In the genomic region with DNA sequence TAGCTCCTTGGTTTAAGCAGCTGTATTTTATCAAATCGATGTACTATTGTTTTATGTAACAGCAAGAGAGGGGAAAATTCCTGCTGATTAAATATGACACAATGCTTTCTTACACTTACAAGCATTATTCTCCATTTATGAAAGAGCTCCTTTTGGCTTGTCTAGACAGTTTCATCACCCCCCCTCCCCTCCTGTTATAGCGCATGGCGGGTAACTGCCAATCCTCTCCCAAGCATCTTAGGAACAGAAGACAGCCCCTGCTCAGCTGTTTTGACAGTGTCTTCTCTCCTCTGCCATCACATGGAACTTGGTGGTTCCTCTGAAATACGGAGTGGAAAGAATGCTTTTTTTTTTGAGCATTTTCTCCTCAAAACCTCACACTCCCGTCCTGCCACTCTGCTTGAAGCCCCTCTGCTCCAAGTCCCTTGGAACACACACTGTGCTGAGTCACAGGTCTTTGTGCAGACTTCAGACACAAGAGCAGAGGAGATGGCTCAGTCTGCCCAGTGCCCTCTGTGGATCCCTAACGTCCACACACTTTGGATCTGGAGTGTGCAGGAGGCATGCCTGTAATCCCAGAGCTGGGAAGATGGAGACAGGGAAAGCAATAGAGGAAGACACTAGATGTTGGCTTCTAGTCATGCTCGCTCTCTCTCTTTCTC, we compare ENCODE assay signal across 16 mouse cellular contexts. TPM values are rescaled to one million over a fixed set of nuclear protein-coding genes. Genes with fewer than 3 reads are reported as not detected.
DNase-seq lines count a peak whose midpoint lies in the region; ATAC-seq and TF ChIP-seq lines count a peak whose summit lies in the region.
"Had no signal": no experiment of that assay in that cellular context is flagged by ENCODE, and none has a peak within 500 bp of the region (broad histone marks: within the 10 kb centered on the region; RNA-seq: fewer than 3 reads in every experiment).

No protein-coding gene starts in this region.

- H3K27ac ChIP-seq in hindbrain, embryonic 10.5 days, result peak overlapping the region; percentile 72
- no peak overlapping the region for H3K27ac ChIP-seq in hindbrain, embryonic 14.5 days
- H3K27ac ChIP-seq in forebrain, embryonic 15.5 days (replicated peaks), result peak overlapping the region; percentile 93
- H3K27ac ChIP-seq in midbrain, embryonic 12.5 days (replicated peaks), result peak overlapping the region; percentile 60; the same call in 1 of the 2 replicates
- H3K27ac ChIP-seq: hindbrain, embryonic 15.5 days; liver, embryonic 14.5 days; macrophage had no signal

- H3K9me3 ChIP-seq in hindbrain, embryonic 10.5 days, result 0 out of 2 replicates have a peak, but pooled peaks cover 3% of the 10 kb centered on the region
- H3K9me3 ChIP-seq in hindbrain, embryonic 14.5 days (ENCODE audit: control insufficient read depth, low read length), result 0 out of 2 replicates have a peak, but pooled peaks cover 4% of the 10 kb centered on the region
- no peaks in the 10 kb centered on the region for H3K9me3 ChIP-seq in forebrain, embryonic 15.5 days
- H3K9me3 ChIP-seq in midbrain, embryonic 12.5 days, result no peaks in the 10 kb centered on the region
- H3K9me3 ChIP-seq: hindbrain, embryonic 15.5 days had no signal

- TF ChIP-seq POLR2A in brain, embryonic 14.5 days (IDR thresholded peaks at IDR 0.05; ENCODE audit: borderline replicate concordance, extremely low read depth, insufficient read depth, insufficient read length, poor library complexity, severe bottlenecking), result no peak

- DNase-seq in hindbrain, embryonic 10.5 days (ENCODE audit: low spot score), result no peak
- no peak for DNase-seq in hindbrain, embryonic 14.5 days (ENCODE audit: low spot score)
- peak; percentile 91 for DNase-seq in brain, embryonic 14.5 days (ENCODE audit: low read depth)
- DNase-seq in gastrocnemius, postnatal 10 days, result no peak
- no peak for DNase-seq in adrenal gland, postnatal 4 days (ENCODE audit: low spot score in 2 of 2)
- DNase-seq: kidney, adult 8-10 months; left cerebral cortex, postnatal 4 days; spleen, adult 18-20 months had no signal

- peaks cover 9% of the 10 kb centered on the region; the same call in 1 of the 2 replicates for H3K27me3 ChIP-seq in hindbrain, embryonic 10.5 days (ENCODE audit: insufficient read depth, poor library complexity, severe bottlenecking)
- no peaks in the 10 kb centered on the region for H3K27me3 ChIP-seq in hindbrain, embryonic 14.5 days (ENCODE audit: control insufficient read depth, insufficient read depth, low read length)
- no peaks in the 10 kb centered on the region for H3K27me3 ChIP-seq in forebrain, embryonic 15.5 days
- peaks cover 19% of the 10 kb centered on the region for H3K27me3 ChIP-seq in midbrain, embryonic 12.5 days
- H3K27me3 ChIP-seq: hindbrain, embryonic 15.5 days had no signal

- no peaks in the 10 kb centered on the region; the same call in 1 of the 2 replicates for H3K36me3 ChIP-seq in hindbrain, embryonic 10.5 days
- no peaks in the 10 kb centered on the region for H3K36me3 ChIP-seq in hindbrain, embryonic 14.5 days (replicated peaks; ENCODE audit: control insufficient read depth, insufficient read depth)
- H3K36me3 ChIP-seq in forebrain, embryonic 15.5 days, result peaks cover 3% of the 10 kb centered on the region; the same call in 1 of the 2 replicates
- H3K36me3 ChIP-seq in midbrain, embryonic 12.5 days, result no peaks in the 10 kb centered on the region
- H3K36me3 ChIP-seq: hindbrain, embryonic 15.5 days had no signal

- H3K4me2 ChIP-seq in hindbrain, embryonic 14.5 days (replicated peaks), result no peak overlapping the region
- H3K4me2 ChIP-seq in forebrain, embryonic 15.5 days (replicated peaks), result peak overlapping the region; percentile 20
- H3K4me2 ChIP-seq in midbrain, embryonic 12.5 days (replicated peaks), result no peak overlapping the region
- H3K4me2 ChIP-seq: heart, embryonic 11.5 days; hindbrain, embryonic 15.5 days had no signal

- 64% methylated on average over 7 of the region's 7 CpGs for WGBS in hindbrain, embryonic 10.5 days
- 39% methylated on average over 7 of the region's 7 CpGs for WGBS in hindbrain, embryonic 14.5 days
- WGBS in forebrain, embryonic 15.5 days, result 22% methylated on average over 7 of the region's 7 CpGs
- 62% methylated on average over 7 of the region's 7 CpGs for WGBS in midbrain, embryonic 12.5 days

- H3K4me3 ChIP-seq in hindbrain, embryonic 10.5 days, result no peak overlapping the region
- no peak overlapping the region for H3K4me3 ChIP-seq in hindbrain, embryonic 14.5 days (replicated peaks; ENCODE audit: low read length)
- no peak overlapping the region for H3K4me3 ChIP-seq in forebrain, embryonic 15.5 days
- H3K4me3 ChIP-seq in midbrain, embryonic 12.5 days, result no peak overlapping the region
- H3K4me3 ChIP-seq: hindbrain, embryonic 15.5 days; myocyte had no signal

- peaks cover 40% of the 10 kb centered on the region for H3K4me1 ChIP-seq in hindbrain, embryonic 10.5 days (replicated peaks)
- peaks cover 17% of the 10 kb centered on the region for H3K4me1 ChIP-seq in hindbrain, embryonic 14.5 days (replicated peaks; ENCODE audit: control insufficient read depth, insufficient read depth, low read length)
- H3K4me1 ChIP-seq in forebrain, embryonic 15.5 days, result peaks cover 38% of the 10 kb centered on the region
- peaks cover 32% of the 10 kb centered on the region for H3K4me1 ChIP-seq in midbrain, embryonic 12.5 days

- ATAC-seq in hindbrain, embryonic 14.5 days (ENCODE audit: low FRiP score), result no peak
- ATAC-seq in forebrain, embryonic 15.5 days (replicated peaks), result peak; percentile 72
- ATAC-seq in midbrain, embryonic 12.5 days (ENCODE audit: low FRiP score, low read depth), result no peak; the same call in none of the 2 replicates
- ATAC-seq: activated CD4-positive, CD25-positive, alpha-beta regulatory T cell, adult 4 months had no signal

- TF ChIP-seq CTCF in brain, embryonic 14.5 days (IDR thresholded peaks at IDR 0.05; ENCODE audit: borderline replicate concordance, extremely low read depth, insufficient read depth, insufficient read length), result no peak

- no peak overlapping the region for H3K9ac ChIP-seq in hindbrain, embryonic 14.5 days
- H3K9ac ChIP-seq in forebrain, embryonic 15.5 days (replicated peaks), result no peak overlapping the region
- no peak overlapping the region for H3K9ac ChIP-seq in midbrain, embryonic 12.5 days (replicated peaks)
- H3K9ac ChIP-seq: hindbrain, embryonic 15.5 days; liver, embryonic 14.5 days had no signal

RNA-seq across cellular contexts. Expression of a gene that starts 43.7 kb away (rescaled TPM):
- 0.90 and 2.5 TPM in 2 replicates for polyA plus RNA-seq in hindbrain, embryonic 10.5 days (2016; fragmentation: Nextera tagmentation; extraction: Ambion mirVana)
- polyA plus RNA-seq in hindbrain, embryonic 14.5 days (2014; fragmentation: Nextera tagmentation; extraction: Ambion mirVana), result 3.5 and 4.1 TPM in 2 replicates
- polyA plus RNA-seq in brain, embryonic 14.5 days (2012; rRNA removed), result 1.8 and 2.1 TPM in 2 replicates
- 2.0 and 2.3 TPM in 2 replicates for polyA plus RNA-seq in forebrain, embryonic 15.5 days (2015; fragmentation: Nextera tagmentation; extraction: Ambion mirVana)
- polyA plus RNA-seq in midbrain, embryonic 12.5 days (2016; fragmentation: Nextera tagmentation; extraction: Ambion mirVana), result 2.4 and 5.5 TPM in 2 replicates
- 1 to 10 TPM in 1 of 2 experiments, under 1 TPM in 1; 0.72 to 1.1 TPM for total RNA-seq in gastrocnemius, postnatal 10 days (2021)
- not detected for total RNA-seq in adrenal gland, postnatal 4 days (2021)
- polyA plus RNA-seq: macrophage had no signal
